ENCODE assay signal across 14 mouse cellular contexts in the genomic region with DNA sequence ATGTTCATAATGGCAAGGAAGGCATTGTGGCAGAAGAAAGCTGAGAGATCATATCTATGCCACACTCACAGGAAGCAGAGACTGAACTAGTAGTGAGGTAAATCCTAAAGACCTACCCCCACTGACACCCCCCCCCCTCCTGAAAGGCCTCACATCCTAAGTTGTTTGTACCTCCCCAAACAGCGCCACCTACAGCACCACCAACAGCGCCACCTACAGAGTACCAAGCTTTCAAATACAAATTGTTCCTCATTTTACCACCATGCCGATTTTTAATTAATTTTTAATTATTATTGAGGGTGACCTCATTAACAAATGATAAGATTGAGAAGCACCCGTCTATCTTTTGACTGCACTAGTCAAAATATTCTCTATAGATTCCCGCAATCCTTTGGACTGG.
A peak's percentile ranks its signal among the peaks of the same experiment; 100 is the strongest.
DNase-seq lines count a peak whose midpoint lies in the region; ATAC-seq and TF ChIP-seq lines count a peak whose summit lies in the region.
"Had no signal": no experiment of that assay in that cellular context is flagged by ENCODE, and none has a peak within 500 bp of the region (broad histone marks: within the 10 kb centered on the region; RNA-seq: fewer than 3 reads in every experiment).

No protein-coding gene starts in this region.

- no peak overlapping the region for H3K27ac ChIP-seq in hindbrain, postnatal 0 days
- H3K27ac ChIP-seq in hindbrain, embryonic 13.5 days = no peak overlapping the region
- H3K27ac ChIP-seq in lung, postnatal 0 days (ENCODE audit: low read length) = no peak overlapping the region
- no peak overlapping the region for H3K27ac ChIP-seq in ES-Bruce4 (ENCODE audit: insufficient read depth, low read length)
- no peak overlapping the region for H3K27ac ChIP-seq in stomach, postnatal 0 days (replicated peaks)
- H3K27ac ChIP-seq: limb, embryonic 15.5 days had no signal

- peak; percentile 10; the same call in 1 of the 2 replicates for TF ChIP-seq CTCF in hindbrain, postnatal 0 days (IDR thresholded peaks at IDR 0.05; ENCODE audit: low read depth)
- TF ChIP-seq CTCF in lung, postnatal 0 days (IDR thresholded peaks at IDR 0.05) = peak; percentile 51
- TF ChIP-seq CTCF in ES-Bruce4 (IDR thresholded peaks at IDR 0.05; ENCODE audit: low read depth, low read length) = peak; percentile 55
- peak; percentile 48 for TF ChIP-seq CTCF in stomach, postnatal 0 days (IDR thresholded peaks at IDR 0.05; ENCODE audit: low read depth)

- no peak for DNase-seq in hindbrain, postnatal 0 days (ENCODE audit: low spot score)
- DNase-seq in lung, postnatal 0 days (ENCODE audit: low spot score) = no peak
- DNase-seq in lung, postnatal 10 days = no peak
- no peak for DNase-seq in stomach, postnatal 0 days (ENCODE audit: low spot score)
- DNase-seq in urinary bladder, postnatal 25 days (ENCODE audit: low spot score) = no peak
- DNase-seq: cerebellum, adult 9-11 months; gastrocnemius, postnatal 14 days; heart, postnatal 36 days; kidney, adult 2 months; kidney, postnatal 36 days had no signal

- TF ChIP-seq POLR2A in ES-Bruce4 (IDR thresholded peaks at IDR 0.05; ENCODE audit: insufficient read depth, low read length) = no peak

- TF ChIP-seq EP300 in lung, postnatal 0 days (IDR thresholded peaks at IDR 0.05) = no peak
- TF ChIP-seq EP300 in ES-Bruce4 (IDR thresholded peaks at IDR 0.05; ENCODE audit: insufficient read depth, low read depth, low read length) = no peak
- TF ChIP-seq EP300 in stomach, postnatal 0 days (optimal IDR thresholded peaks at IDR 0.05) = no peak

- ATAC-seq in hindbrain, postnatal 0 days = no peak
- ATAC-seq in hindbrain, embryonic 13.5 days (ENCODE audit: low FRiP score) = no peak
- no peak for ATAC-seq in lung, postnatal 0 days
- ATAC-seq in stomach, postnatal 0 days (ENCODE audit: low FRiP score, low TSS enrichment) = no peak
- ATAC-seq: hindbrain, embryonic 16.5 days had no signal

- H3K4me2 ChIP-seq in hindbrain, postnatal 0 days (ENCODE audit: low read depth, low read length) = no peak overlapping the region
- no peak overlapping the region for H3K4me2 ChIP-seq in hindbrain, embryonic 13.5 days
- no peak overlapping the region for H3K4me2 ChIP-seq in lung, postnatal 0 days (replicated peaks; ENCODE audit: low read depth, low read length)
- no peak overlapping the region for H3K4me2 ChIP-seq in stomach, postnatal 0 days (replicated peaks; ENCODE audit: low read depth)
- H3K4me2 ChIP-seq: limb, embryonic 15.5 days had no signal

- no peak overlapping the region for H3K9ac ChIP-seq in hindbrain, postnatal 0 days (replicated peaks; ENCODE audit: low read length)
- no peak overlapping the region for H3K9ac ChIP-seq in hindbrain, embryonic 13.5 days
- H3K9ac ChIP-seq in lung, postnatal 0 days (replicated peaks; ENCODE audit: low read depth) = no peak overlapping the region
- H3K9ac ChIP-seq in ES-Bruce4 (ENCODE audit: low read depth, poor library complexity, severe bottlenecking) = no peak overlapping the region
- H3K9ac ChIP-seq in stomach, postnatal 0 days (ENCODE audit: low read length) = no peak overlapping the region
- H3K9ac ChIP-seq: limb, embryonic 15.5 days had no signal

- no peaks in the 10 kb centered on the region; the same call in 1 of the 2 replicates for H3K9me3 ChIP-seq in hindbrain, postnatal 0 days (ENCODE audit: low read length)
- peaks cover 5% of the 10 kb centered on the region; the same call in 1 of the 2 replicates for H3K9me3 ChIP-seq in hindbrain, embryonic 13.5 days
- no peaks in the 10 kb centered on the region for H3K9me3 ChIP-seq in lung, postnatal 0 days (ENCODE audit: low read length)
- peaks cover 4% of the 10 kb centered on the region; the same call in 1 of the 2 replicates for H3K9me3 ChIP-seq in ES-Bruce4 (replicated peaks; ENCODE audit: control insufficient read depth, insufficient read depth, low read length, poor library complexity, severe bottlenecking)
- no peaks in the 10 kb centered on the region for H3K9me3 ChIP-seq in stomach, postnatal 0 days (ENCODE audit: control insufficient read depth, low read length)

- no peak overlapping the region for H3K4me3 ChIP-seq in hindbrain, postnatal 0 days (ENCODE audit: low read length)
- H3K4me3 ChIP-seq in hindbrain, embryonic 13.5 days = no peak overlapping the region
- H3K4me3 ChIP-seq in lung, postnatal 0 days (ENCODE audit: low read depth, low read length) = no peak overlapping the region
- H3K4me3 ChIP-seq in ES-Bruce4 (ENCODE audit: low read depth, low read length) = no peak overlapping the region
- H3K4me3 ChIP-seq in stomach, postnatal 0 days (ENCODE audit: low read depth, low read length) = no peak overlapping the region
- H3K4me3 ChIP-seq: limb, embryonic 15.5 days had no signal

- no peaks in the 10 kb centered on the region for H3K36me3 ChIP-seq in hindbrain, postnatal 0 days (ENCODE audit: insufficient read depth, low read length)
- no peaks in the 10 kb centered on the region for H3K36me3 ChIP-seq in hindbrain, embryonic 13.5 days
- H3K36me3 ChIP-seq in lung, postnatal 0 days (ENCODE audit: insufficient read depth, low read length) = no peaks in the 10 kb centered on the region
- H3K36me3 ChIP-seq in ES-Bruce4 (ENCODE audit: control insufficient read depth, insufficient read depth, low read length, poor library complexity, severe bottlenecking) = no peaks in the 10 kb centered on the region
- H3K36me3 ChIP-seq in stomach, postnatal 0 days (ENCODE audit: control insufficient read depth, insufficient read depth, low read length) = no peaks in the 10 kb centered on the region
- H3K36me3 ChIP-seq: limb, embryonic 15.5 days had no signal

- 58% methylated on average over 5 of the region's 5 CpGs for WGBS in hindbrain, postnatal 0 days
- WGBS in hindbrain, embryonic 13.5 days = 62% methylated on average over 5 of the region's 5 CpGs
- 62% methylated on average over 5 of the region's 5 CpGs for WGBS in lung, postnatal 0 days
- 52% methylated on average over 5 of the region's 5 CpGs for WGBS in stomach, postnatal 0 days

- no peaks in the 10 kb centered on the region for H3K4me1 ChIP-seq in hindbrain, postnatal 0 days (ENCODE audit: insufficient read depth, low read length)
- no peaks in the 10 kb centered on the region for H3K4me1 ChIP-seq in hindbrain, embryonic 13.5 days (replicated peaks)
- H3K4me1 ChIP-seq in lung, postnatal 0 days (ENCODE audit: insufficient read depth, low read depth, low read length) = no peaks in the 10 kb centered on the region
- H3K4me1 ChIP-seq in ES-Bruce4 (ENCODE audit: control insufficient read depth, insufficient read depth, low read length) = no peaks in the 10 kb centered on the region
- no peaks in the 10 kb centered on the region for H3K4me1 ChIP-seq in stomach, postnatal 0 days (replicated peaks; ENCODE audit: control insufficient read depth, insufficient read depth)
- H3K4me1 ChIP-seq: limb, embryonic 15.5 days had no signal

- no peaks in the 10 kb centered on the region for H3K27me3 ChIP-seq in hindbrain, postnatal 0 days (ENCODE audit: insufficient read depth, low read length)
- no peaks in the 10 kb centered on the region for H3K27me3 ChIP-seq in hindbrain, embryonic 13.5 days
- H3K27me3 ChIP-seq in lung, postnatal 0 days (replicated peaks; ENCODE audit: insufficient read depth, low read length) = no peaks in the 10 kb centered on the region
- H3K27me3 ChIP-seq in ES-Bruce4 (ENCODE audit: control insufficient read depth, insufficient read depth, low read length, poor library complexity, severe bottlenecking) = no peaks in the 10 kb centered on the region
- H3K27me3 ChIP-seq in stomach, postnatal 0 days (ENCODE audit: control insufficient read depth, insufficient read depth, low read length) = no peaks in the 10 kb centered on the region
- H3K27me3 ChIP-seq: limb, embryonic 15.5 days had no signal
